Mouse (Mus musculus): Measurements from ENCODE around the gene Cpn2. TPM values are rescaled to one million over a fixed set of nuclear protein-coding genes. Genes with fewer than 3 reads are reported as not detected.

The Cpn2 gene
- total and polyA plus RNA-seq, 2 experiments from 2014 or later = under 0.01 TPM; not detected in 1

DNA sequence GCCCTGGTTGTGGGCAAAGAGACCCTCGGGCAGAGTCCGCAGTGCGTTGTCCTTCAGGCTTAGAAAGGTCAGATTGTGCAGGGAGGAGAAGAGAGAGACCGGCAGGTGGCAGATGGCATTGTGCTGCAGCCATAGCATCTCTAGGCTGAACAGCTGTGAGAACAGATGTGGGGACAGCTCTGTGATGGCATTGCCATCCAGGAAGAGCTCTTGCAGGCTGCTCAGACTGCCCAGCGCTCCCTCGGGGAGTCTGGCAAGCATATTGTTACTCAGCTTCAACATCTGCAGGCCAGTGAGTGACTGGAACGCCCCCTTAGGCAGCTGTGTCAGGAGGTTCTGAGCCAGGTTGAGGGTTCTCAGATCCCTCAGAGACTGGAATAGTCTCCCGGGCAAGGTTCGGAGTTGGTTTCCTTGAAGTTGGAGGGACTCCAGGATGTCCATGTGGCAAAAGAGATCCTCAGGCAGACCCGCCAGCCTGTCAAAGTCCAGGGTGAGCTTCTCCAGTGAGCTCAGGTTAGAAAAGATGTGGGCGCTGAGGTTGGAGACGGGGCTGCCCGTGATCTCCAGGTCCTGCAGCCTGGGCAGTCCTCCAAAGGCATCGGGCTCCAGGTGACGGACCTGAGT is 7.2 kb downstream of the Cpn2 start:
- Histone ChIP-seq H3K27ac (no peak overlapping the region), H3K36me3 (ENCODE audit: insufficient read depth, low read length) (no peaks in the 10 kb centered on the region), H3K9ac (replicated peaks; ENCODE audit: low read length) (no peak overlapping the region), H3K27me3 (ENCODE audit: insufficient read depth, low read length) (no peaks in the 10 kb centered on the region), H3K4me3 (ENCODE audit: low read length) (no peak overlapping the region), H3K4me2 (ENCODE audit: low read depth, low read length) (no peak overlapping the region), H3K4me1 (ENCODE audit: insufficient read depth, low read length) (no peaks in the 10 kb centered on the region), H3K9me3 (ENCODE audit: low read length) (no peaks in the 10 kb centered on the region)
- ATAC-seq (peak; percentile 50; the same call in 1 of the 2 replicates), DNase-seq (ENCODE audit: low spot score) (no peak)
- no peak for TF ChIP-seq CTCF (IDR thresholded peaks at IDR 0.05; ENCODE audit: low read depth)
- WGBS = 80% methylated on average over 15 of the region's 15 CpGs

DNA sequence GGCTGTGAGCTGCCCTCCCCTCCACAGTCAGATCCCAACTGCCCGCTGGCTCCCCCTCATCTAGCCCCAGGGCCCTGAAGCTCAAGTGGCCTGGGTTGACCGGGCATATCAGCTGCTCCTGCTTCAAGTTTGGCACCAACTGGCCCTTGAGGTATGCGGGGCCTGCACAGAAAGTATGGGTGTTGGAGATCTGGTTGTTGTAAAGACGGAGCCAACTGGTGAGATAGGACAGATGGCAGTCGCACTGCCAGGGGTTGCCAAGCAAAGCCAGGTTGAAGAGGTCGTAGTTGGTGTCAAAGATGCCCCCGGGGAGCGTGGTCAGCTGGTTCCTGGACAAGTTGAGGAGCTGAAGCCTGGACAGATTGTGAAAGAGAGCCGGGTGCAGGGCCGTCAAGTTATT is 7.9 kb downstream of the Cpn2 start:
- DNase-seq (ENCODE audit: low spot score) = no peak
- Histone ChIP-seq H3K4me2 (ENCODE audit: low read depth, low read length) (no peak overlapping the region), H3K27ac (no peak overlapping the region), H3K4me3 (ENCODE audit: low read length) (no peak overlapping the region), H3K9me3 (ENCODE audit: low read length) (no peaks in the 10 kb centered on the region), H3K9ac (replicated peaks; ENCODE audit: low read length) (no peak overlapping the region), H3K4me1 (ENCODE audit: insufficient read depth, low read length) (no peaks in the 10 kb centered on the region), H3K27me3 (ENCODE audit: insufficient read depth, low read length) (no peaks in the 10 kb centered on the region), H3K36me3 (ENCODE audit: insufficient read depth, low read length) (no peaks in the 10 kb centered on the region)
- no peak for TF ChIP-seq CTCF (IDR thresholded peaks at IDR 0.05; ENCODE audit: low read depth)
- 70% methylated on average over 10 of the region's 10 CpGs for WGBS
- ATAC-seq = no peak; the same call in 1 of the 2 replicates

- WGBS = 92% methylated on average over 7 of the region's 7 CpGs
Measured at GRCm38 (mm10) chr16:30258441-30258840, 8.9 kb downstream of the Cpn2 start.

DNA sequence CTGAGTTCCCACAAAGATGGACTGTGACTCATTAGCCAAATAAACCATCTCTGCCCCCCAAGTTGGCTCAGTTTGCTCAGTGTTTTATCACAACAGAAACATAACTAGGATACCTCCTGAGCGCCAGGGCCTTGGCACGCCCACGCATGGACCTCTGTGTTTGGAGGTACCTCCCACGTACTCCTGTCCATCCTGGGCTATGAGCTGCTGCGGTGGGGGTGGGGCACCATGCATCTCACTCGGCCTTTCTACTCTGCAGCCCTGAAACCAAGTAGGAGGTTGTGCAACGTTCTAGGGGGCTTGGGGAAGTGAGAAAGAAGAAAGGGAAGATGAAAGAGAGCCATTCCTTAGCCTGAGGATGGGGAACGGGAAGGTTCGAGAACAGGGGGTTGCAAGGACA is 9.6 kb downstream of the Cpn2 start:
- Histone ChIP-seq H3K27ac (no peak overlapping the region), H3K9ac (replicated peaks; ENCODE audit: low read length) (no peak overlapping the region), H3K9me3 (ENCODE audit: low read length) (no peaks in the 10 kb centered on the region), H3K4me2 (ENCODE audit: low read depth, low read length) (no peak overlapping the region), H3K4me3 (ENCODE audit: low read length) (no peak overlapping the region), H3K4me1 (ENCODE audit: insufficient read depth, low read length) (no peaks in the 10 kb centered on the region), H3K36me3 (ENCODE audit: insufficient read depth, low read length) (no peaks in the 10 kb centered on the region), H3K27me3 (ENCODE audit: insufficient read depth, low read length) (no peaks in the 10 kb centered on the region)
- DNase-seq (ENCODE audit: low spot score) (no peak), ATAC-seq (no peak)
- no peak for TF ChIP-seq CTCF (IDR thresholded peaks at IDR 0.05; ENCODE audit: low read depth)
- 80% methylated on average over 9 of the region's 9 CpGs for WGBS

More at GRCm38 (mm10) chr16:30258441-30258840, 8.9 kb downstream of the Cpn2 start:
- Histone ChIP-seq H3K27me3 (ENCODE audit: insufficient read depth, low read length) (no peaks in the 10 kb centered on the region), H3K4me2 (ENCODE audit: low read depth, low read length) (no peak overlapping the region), H3K4me1 (ENCODE audit: insufficient read depth, low read length) (no peaks in the 10 kb centered on the region), H3K9ac (replicated peaks; ENCODE audit: low read length) (no peak overlapping the region), H3K9me3 (ENCODE audit: low read length) (no peaks in the 10 kb centered on the region), H3K36me3 (ENCODE audit: insufficient read depth, low read length) (no peaks in the 10 kb centered on the region), H3K27ac (no peak overlapping the region), H3K4me3 (ENCODE audit: low read length) (no peak overlapping the region)
- DNase-seq (ENCODE audit: low spot score) = no peak
- TF ChIP-seq CTCF (IDR thresholded peaks at IDR 0.05; ENCODE audit: low read depth) = no peak
- no peak for ATAC-seq

- no peak for TF ChIP-seq CTCF (IDR thresholded peaks at IDR 0.05; ENCODE audit: low read depth)
- Histone ChIP-seq H3K9ac (replicated peaks; ENCODE audit: low read length) (no peak overlapping the region), H3K4me3 (ENCODE audit: low read length) (no peak overlapping the region), H3K9me3 (ENCODE audit: low read length) (no peaks in the 10 kb centered on the region), H3K27ac (no peak overlapping the region), H3K4me2 (ENCODE audit: low read depth, low read length) (no peak overlapping the region), H3K27me3 (ENCODE audit: insufficient read depth, low read length) (no peaks in the 10 kb centered on the region), H3K4me1 (ENCODE audit: insufficient read depth, low read length) (no peaks in the 10 kb centered on the region), H3K36me3 (ENCODE audit: insufficient read depth, low read length) (no peaks in the 10 kb centered on the region)
- no peak for ATAC-seq
- WGBS = 75% methylated on average over 7 of the region's 7 CpGs
- DNase-seq (ENCODE audit: low spot score) = no peak
Measured at GRCm38 (mm10) chr16:30255061-30255460, 12.2 kb downstream of the Cpn2 start.

- Histone ChIP-seq H3K36me3 (ENCODE audit: insufficient read depth, low read length) (no peaks in the 10 kb centered on the region), H3K4me3 (ENCODE audit: low read length) (no peak overlapping the region), H3K4me2 (ENCODE audit: low read depth, low read length) (no peak overlapping the region), H3K27me3 (ENCODE audit: insufficient read depth, low read length) (no peaks in the 10 kb centered on the region), H3K4me1 (ENCODE audit: insufficient read depth, low read length) (no peaks in the 10 kb centered on the region), H3K9me3 (ENCODE audit: low read length) (no peaks in the 10 kb centered on the region), H3K9ac (replicated peaks; ENCODE audit: low read length) (no peak overlapping the region), H3K27ac (no peak overlapping the region)
- DNase-seq (ENCODE audit: low spot score) (no peak), ATAC-seq (no peak)
- 81% methylated on average over 9 of the region's 9 CpGs for WGBS
- no peak for TF ChIP-seq CTCF (IDR thresholded peaks at IDR 0.05; ENCODE audit: low read depth)
Measured at GRCm38 (mm10) chr16:30253900-30254299, 13.4 kb downstream of the Cpn2 start.

- H3K4me1 ChIP-seq (ENCODE audit: insufficient read depth, low read length) = no peaks in the 10 kb centered on the region
- no peak overlapping the region for H3K9ac ChIP-seq (replicated peaks; ENCODE audit: low read length)
- no peak overlapping the region for H3K4me2 ChIP-seq (ENCODE audit: low read depth, low read length)
- H3K9me3 ChIP-seq (ENCODE audit: low read length) = no peaks in the 10 kb centered on the region
- H3K4me3 ChIP-seq (ENCODE audit: low read length) = no peak overlapping the region
- no peak for TF ChIP-seq CTCF (IDR thresholded peaks at IDR 0.05; ENCODE audit: low read depth)
- 87% methylated on average over 4 of the region's 4 CpGs for WGBS
- no peaks in the 10 kb centered on the region for H3K27me3 ChIP-seq (ENCODE audit: insufficient read depth, low read length)
- DNase-seq (ENCODE audit: low spot score) (no peak), ATAC-seq (no peak)
- H3K36me3 ChIP-seq (ENCODE audit: insufficient read depth, low read length) = no peaks in the 10 kb centered on the region
- H3K27ac ChIP-seq = no peak overlapping the region
Measured at GRCm38 (mm10) chr16:30253374-30253773, 13.9 kb downstream of the Cpn2 start.
